Mouse (Mus musculus) forebrain, embryonic 11.5 days (tissue): ENCODE measurements around the gene Tnfrsf21. TPM values are rescaled to one million over a fixed set of nuclear protein-coding genes. Genes with fewer than 3 reads are reported as not detected.

Experiments used
- ATAC-seq: fragments of 200-750 bp; cut with Nextera tagmentation; replicated peaks from 2 replicates; pipeline ENCODE4 v1.8.0; 2017; ENCODE audit warnings: moderate TSS enrichment; ENCODE audit not compliant: low FRiP score
- DNase-seq: peaks from one replicate; pipeline ENCODE4 v3.0.0-alpha.2; 2017; ENCODE audit warnings: low spot score
- H3K27ac ChIP-seq: fragments of 300-500 bp; sonication (generic); 2 replicates; pipeline ENCODE4 v1.5.1; 2014; ENCODE audit warnings: low read depth, low read length
- H3K27me3 ChIP-seq: fragments of 300-500 bp; sonication (generic); 2 replicates; pipeline ENCODE4 v1.6.1; 2014; ENCODE audit warnings: mild to moderate bottlenecking, low read length, mixed read lengths; ENCODE audit not compliant: control insufficient read depth, insufficient read depth
- H3K36me3 ChIP-seq: fragments of 300-500 bp; sonication (generic); 2 replicates; pipeline ENCODE4 v1.6.1; 2014; ENCODE audit warnings: mild to moderate bottlenecking, low read length, moderate library complexity, mixed read lengths; ENCODE audit not compliant: control insufficient read depth, insufficient read depth
- H3K4me1 ChIP-seq: fragments of 300-500 bp; sonication (generic); replicated peaks from 2 replicates; pipeline ENCODE4 v1.6.1; 2014; ENCODE audit warnings: low read length, mixed read lengths; ENCODE audit not compliant: control insufficient read depth, insufficient read depth
- H3K4me2 ChIP-seq: fragments of 300-500 bp; sonication (generic); 2 replicates; pipeline ENCODE4 v1.6.1; 2014; ENCODE audit warnings: low read depth, mild to moderate bottlenecking, low read length, moderate library complexity, mixed read lengths; ENCODE audit not compliant: severe bottlenecking
- H3K4me3 ChIP-seq: fragments of 300-500 bp; sonication (generic); 2 replicates; pipeline ENCODE4 v1.5.1; 2014; ENCODE audit warnings: low read depth, low read length
- H3K9ac ChIP-seq: fragments of 300-500 bp; sonication (generic); 2 replicates; pipeline ENCODE4 v1.6.1; 2014; ENCODE audit warnings: low read length
- H3K9me3 ChIP-seq: fragments of 300-500 bp; sonication (generic); 2 replicates; pipeline ENCODE4 v1.6.1; 2016; ENCODE audit warnings: low read length, mixed read lengths; ENCODE audit not compliant: control insufficient read depth
- WGBS: fragments of 180-500 bp; shearing (Covaris S2); extraction: QIAGEN DNeasy Blood & Tissue Kit; methylation state at CpG from one replicate; pipeline ENCODE4 v1.1.7; 2014; 5-methylcytosine and 5-hydroxymethylcytosine counted together
- polyA plus RNA-seq: library from polyadenylated mRNA; unstranded; fragments of >200 nt; fragmentation: Nextera tagmentation; extraction: Ambion mirVana; gene quantifications from 2 replicates; pipeline ENCODE4 v1.2.1, GENCODE M21; 2014

Tnfrsf21 gene
- polyA plus RNA-seq = 33.4 and 35.3 TPM in 2 replicates

DNA sequence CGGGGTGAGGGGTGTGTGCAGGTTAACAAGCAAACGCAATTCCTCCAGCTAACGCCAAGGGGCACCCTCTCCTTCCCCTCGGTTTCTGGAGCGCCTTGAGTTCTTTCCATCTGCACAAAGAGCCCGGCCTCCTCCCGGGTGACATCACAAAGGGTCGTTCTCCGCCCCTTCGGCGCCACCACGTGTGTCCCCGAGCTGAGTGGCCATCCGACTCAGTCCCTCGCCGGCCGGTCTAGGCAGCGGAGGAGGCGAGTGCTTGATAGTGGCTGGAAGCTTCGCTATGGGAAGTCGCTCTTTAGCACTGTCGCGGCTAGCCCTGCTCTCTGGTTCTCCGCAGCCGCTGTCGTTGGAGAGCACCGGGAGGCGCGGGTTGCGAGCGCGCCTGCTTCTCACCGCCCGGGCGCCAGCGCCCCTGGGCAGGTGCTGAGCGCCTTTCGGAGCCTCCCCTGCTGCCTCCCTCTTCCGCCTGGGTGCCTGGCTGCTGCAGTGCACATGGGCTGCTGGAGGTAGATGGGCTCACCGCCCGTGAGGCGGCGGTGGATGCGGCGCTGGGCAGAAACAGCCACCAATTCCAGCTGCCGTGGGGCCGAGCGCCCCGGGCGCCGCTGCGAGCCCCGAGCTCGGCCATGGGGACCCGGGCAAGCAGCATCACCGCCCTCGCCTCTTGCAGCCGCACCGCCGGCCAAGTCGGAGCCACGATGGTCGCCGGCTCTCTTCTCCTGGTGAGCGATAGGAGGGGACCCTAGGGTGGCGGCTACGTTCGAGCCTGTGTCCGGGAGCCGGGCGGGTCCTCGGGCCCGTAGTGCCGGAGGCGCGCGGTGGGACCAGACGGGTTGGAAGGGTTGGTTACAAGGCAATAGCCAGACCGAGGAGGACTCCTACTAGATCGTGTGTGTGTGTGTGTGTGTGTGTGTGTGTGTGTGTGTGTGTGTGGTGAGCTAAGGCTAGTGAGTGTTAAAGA, at the start of gene Tnfrsf21:
TSS of gene Tnfrsf21 (plus strand) at position 185 of the 961 bp plus-strand sequence.
- no peaks in the 10 kb centered on the region for H3K36me3 ChIP-seq
- H3K9me3 ChIP-seq = no peaks in the 10 kb centered on the region
- peak within 1 kb of the TSS; percentile 79 for H3K4me3 ChIP-seq
- under 1% methylated on average over 79 of the region's 80 CpGs for WGBS
- peak within 1 kb of the TSS; percentile 68 for H3K27ac ChIP-seq
- H3K27me3 ChIP-seq = no peaks in the 10 kb centered on the region
- H3K9ac ChIP-seq = peak within 1 kb of the TSS; percentile 91
- peak within 1 kb of the TSS; percentile 69 for H3K4me2 ChIP-seq
- no peaks in the 10 kb centered on the region; the same call in 1 of the 2 replicates for H3K4me1 ChIP-seq
- peak; percentile 95 for DNase-seq
- peak; percentile 96 for ATAC-seq

DNA sequence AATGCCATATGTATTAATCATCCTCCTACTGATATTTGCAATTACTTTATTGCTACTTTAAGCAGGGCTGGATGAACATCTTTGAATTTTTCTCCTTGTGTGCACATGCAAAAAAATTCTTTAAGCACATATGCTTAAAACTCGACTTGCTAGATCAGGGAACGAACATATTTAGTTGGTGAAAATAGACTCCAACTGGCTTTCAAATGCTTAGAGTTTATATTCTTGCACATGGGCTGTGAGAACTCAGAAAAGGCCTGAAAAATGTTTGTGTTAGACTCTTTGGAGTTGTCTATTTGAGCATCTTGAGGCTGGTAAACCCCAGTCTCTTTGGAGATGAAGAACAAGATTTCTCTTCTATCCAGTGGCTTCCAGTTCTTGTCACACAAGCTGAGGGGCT, 48.2 kb upstream of the Tnfrsf21 start:
- Histone ChIP-seq H3K4me3 (no peak overlapping the region), H3K27me3 (no peaks in the 10 kb centered on the region), H3K4me2 (no peak overlapping the region), H3K9me3 (no peaks in the 10 kb centered on the region), H3K27ac (no peak overlapping the region), H3K9ac (no peak overlapping the region), H3K4me1 (no peaks in the 10 kb centered on the region), H3K36me3 (no peaks in the 10 kb centered on the region)
- ATAC-seq (no peak), DNase-seq (no peak)
- WGBS = 87% methylated on average over 2 of the region's 2 CpGs

GRCm38 (mm10) chr17:42975312-42975996, 40.9 kb upstream of the Tnfrsf21 start:
- 85% methylated on average over 18 of the region's 18 CpGs for WGBS

GRCm38 (mm10) chr17:42977766-42978165, 38.6 kb upstream of the Tnfrsf21 start:
- 75% methylated on average over 7 of the region's 7 CpGs for WGBS
- no peaks in the 10 kb centered on the region for H3K4me1 ChIP-seq
- no peaks in the 10 kb centered on the region for H3K27me3 ChIP-seq
- no peak overlapping the region for H3K27ac ChIP-seq
- no peak overlapping the region for H3K4me2 ChIP-seq
- H3K4me3 ChIP-seq = no peak overlapping the region
- H3K9me3 ChIP-seq = no peaks in the 10 kb centered on the region
- H3K9ac ChIP-seq = no peak overlapping the region
- H3K36me3 ChIP-seq = no peaks in the 10 kb centered on the region
- DNase-seq (no peak), ATAC-seq (no peak)

More at GRCm38 (mm10) chr17:42975312-42975996, 40.9 kb upstream of the Tnfrsf21 start:
- Histone ChIP-seq H3K9ac (no peak overlapping the region), H3K36me3 (no peaks in the 10 kb centered on the region), H3K27ac (no peak overlapping the region), H3K4me2 (no peak overlapping the region), H3K4me3 (no peak overlapping the region), H3K4me1 (no peaks in the 10 kb centered on the region), H3K27me3 (no peaks in the 10 kb centered on the region), H3K9me3 (no peaks in the 10 kb centered on the region)
- ATAC-seq (no peak), DNase-seq (no peak)

GRCm38 (mm10) chr17:42978345-42978744, 38.0 kb upstream of the Tnfrsf21 start:
- no peaks in the 10 kb centered on the region for H3K4me1 ChIP-seq
- H3K9ac ChIP-seq = no peak overlapping the region
- H3K4me3 ChIP-seq = no peak overlapping the region
- WGBS = 89% methylated on average over 4 of the region's 4 CpGs
- H3K27ac ChIP-seq = no peak overlapping the region
- DNase-seq (no peak), ATAC-seq (no peak)
- no peak overlapping the region for H3K4me2 ChIP-seq
- H3K27me3 ChIP-seq = no peaks in the 10 kb centered on the region
- no peaks in the 10 kb centered on the region for H3K36me3 ChIP-seq
- H3K9me3 ChIP-seq = no peaks in the 10 kb centered on the region

GRCm38 (mm10) chr17:42981806-42982205, 34.5 kb upstream of the Tnfrsf21 start:
- Histone ChIP-seq H3K36me3 (no peaks in the 10 kb centered on the region), H3K27me3 (no peaks in the 10 kb centered on the region), H3K9ac (no peak overlapping the region), H3K4me3 (no peak overlapping the region), H3K27ac (no peak overlapping the region), H3K4me1 (no peaks in the 10 kb centered on the region), H3K9me3 (no peaks in the 10 kb centered on the region), H3K4me2 (no peak overlapping the region)
- 93% methylated on average over 3 of the region's 3 CpGs for WGBS
- ATAC-seq (no peak), DNase-seq (no peak)

- Histone ChIP-seq H3K9ac (no peak overlapping the region), H3K36me3 (no peaks in the 10 kb centered on the region), H3K27me3 (no peaks in the 10 kb centered on the region), H3K4me2 (no peak overlapping the region), H3K4me1 (no peaks in the 10 kb centered on the region), H3K27ac (no peak overlapping the region), H3K9me3 (no peaks in the 10 kb centered on the region), H3K4me3 (no peak overlapping the region)
- DNase-seq = no peak
- ATAC-seq = no peak
- WGBS = 56% methylated on average over 4 of the region's 4 CpGs
These were observed 33.8 kb upstream of the Tnfrsf21 start for GRCm38 (mm10) chr17:42982568-42982967.

- no peaks in the 10 kb centered on the region for H3K9me3 ChIP-seq
- no peak for DNase-seq
- no peaks in the 10 kb centered on the region for H3K4me1 ChIP-seq
- H3K27ac ChIP-seq = no peak overlapping the region
- no peak overlapping the region for H3K4me3 ChIP-seq
- 59% methylated on average over 9 of the region's 9 CpGs for WGBS
- ATAC-seq = no peak
- H3K4me2 ChIP-seq = no peak overlapping the region
- H3K9ac ChIP-seq = no peak overlapping the region
- H3K27me3 ChIP-seq = no peaks in the 10 kb centered on the region
- H3K36me3 ChIP-seq = no peaks in the 10 kb centered on the region
These were observed 30.3 kb upstream of the Tnfrsf21 start for GRCm38 (mm10) chr17:42985837-42986589.
